Mouse (Mus musculus) lung, postnatal 0 days (tissue): ENCODE measurements around the gene Pdha1. TPM values are rescaled to one million over a fixed set of nuclear protein-coding genes. Genes with fewer than 3 reads are reported as not detected.

ENCODE experiments used
- ATAC-seq: fragments of 200-750 bp; cut with Nextera tagmentation; 2 replicates; pipeline ENCODE4 v1.8.0; 2017; ENCODE audit warnings: moderate library complexity
- DNase-seq: peaks from one replicate; pipeline ENCODE4 v3.0.0-alpha.2; 2016; ENCODE audit warnings: low spot score
- H3K27ac ChIP-seq: fragments of 300-500 bp; sonication (generic); 2 replicates; pipeline ENCODE4 v1.5.1; 2014; ENCODE audit warnings: antibody characterized with exemption, mild to moderate bottlenecking, low read length, mixed read lengths
- H3K27me3 ChIP-seq: fragments of 300-500 bp; sonication (generic); replicated peaks from 2 replicates; pipeline ENCODE4 v1.6.1; 2014; ENCODE audit warnings: low read length, mixed read lengths; ENCODE audit not compliant: insufficient read depth
- H3K36me3 ChIP-seq: fragments of 300-500 bp; sonication (generic); 2 replicates; pipeline ENCODE4 v1.6.1; 2014; ENCODE audit warnings: low read length, mixed read lengths; ENCODE audit not compliant: insufficient read depth
- H3K4me1 ChIP-seq: fragments of 300-500 bp; sonication (generic); 2 replicates; pipeline ENCODE4 v1.6.1; 2014; ENCODE audit warnings: antibody characterized with exemption, low read depth, low read length, mixed read lengths; ENCODE audit not compliant: insufficient read depth
- H3K4me2 ChIP-seq: fragments of 300-500 bp; sonication (generic); replicated peaks from 2 replicates; pipeline ENCODE4 v1.6.1; 2014; ENCODE audit warnings: low read depth, mild to moderate bottlenecking, low read length, moderate library complexity, mixed read lengths
- H3K4me3 ChIP-seq: fragments of 300-500 bp; sonication (generic); 2 replicates; pipeline ENCODE4 v1.5.1; 2014; ENCODE audit warnings: low read depth, low read length
- H3K9ac ChIP-seq: fragments of 300-500 bp; sonication (generic); replicated peaks from 2 replicates; pipeline ENCODE4 v1.6.1; 2014; ENCODE audit warnings: low read depth, mild to moderate bottlenecking
- H3K9me3 ChIP-seq: fragments of 300-500 bp; sonication (generic); 2 replicates; pipeline ENCODE4 v1.6.1; 2016; ENCODE audit warnings: low read length, mixed read lengths
- CTCF ChIP-seq: IDR thresholded peaks from 2 replicates; pipeline ENCODE4 v1.5.1; 2016; ENCODE audit warnings: antibody characterized with exemption, mild to moderate bottlenecking
- EP300 ChIP-seq: IDR thresholded peaks from 2 replicates; pipeline ENCODE4 v1.6.1; 2016; ENCODE audit warnings: antibody characterized with exemption, mild to moderate bottlenecking, control low read depth
- WGBS: fragments of 180-500 bp; shearing (Covaris S2); extraction: QIAGEN DNeasy Blood & Tissue Kit; methylation state at CpG from one replicate; pipeline ENCODE4 v1.1.7; 2014; 5-methylcytosine and 5-hydroxymethylcytosine counted together
- polyA plus RNA-seq: library from polyadenylated mRNA; unstranded; fragments of >200 nt; fragmentation: Nextera tagmentation; extraction: Ambion mirVana; gene quantifications from 2 replicates; pipeline ENCODE4 v1.2.1, GENCODE M21; 2015

Pdha1 gene
- polyA plus RNA-seq: 96.0 and 103 TPM in 2 replicates

GRCm38 (mm10) chrX:160137861-160138717 is at the start of gene Pdha1:
TSS of gene Pdha1 (minus strand) at chrX:160138413.
- peak within 1 kb of the TSS; percentile 60 for H3K4me3 ChIP-seq
- H3K4me2 ChIP-seq: peak within 1 kb of the TSS; percentile 56
- H3K9ac ChIP-seq: peak within 1 kb of the TSS; percentile 62
- no peaks in the 10 kb centered on the region for H3K36me3 ChIP-seq
- WGBS: 11% methylated on average over 41 of the region's 67 CpGs
- peak; percentile 96 for ATAC-seq
- H3K4me1 ChIP-seq: peaks cover 2% of the 10 kb centered on the region; the same call in 1 of the 2 replicates
- TF ChIP-seq CTCF: no peak; the same call in 1 of the 2 replicates
- TF ChIP-seq EP300: no peak; the same call in 1 of the 2 replicates
- peak within 1 kb of the TSS; percentile 95 for H3K27ac ChIP-seq
- no peaks in the 10 kb centered on the region for H3K27me3 ChIP-seq
- DNase-seq: peak; percentile 95
- H3K9me3 ChIP-seq: no peaks in the 10 kb centered on the region

DNA sequence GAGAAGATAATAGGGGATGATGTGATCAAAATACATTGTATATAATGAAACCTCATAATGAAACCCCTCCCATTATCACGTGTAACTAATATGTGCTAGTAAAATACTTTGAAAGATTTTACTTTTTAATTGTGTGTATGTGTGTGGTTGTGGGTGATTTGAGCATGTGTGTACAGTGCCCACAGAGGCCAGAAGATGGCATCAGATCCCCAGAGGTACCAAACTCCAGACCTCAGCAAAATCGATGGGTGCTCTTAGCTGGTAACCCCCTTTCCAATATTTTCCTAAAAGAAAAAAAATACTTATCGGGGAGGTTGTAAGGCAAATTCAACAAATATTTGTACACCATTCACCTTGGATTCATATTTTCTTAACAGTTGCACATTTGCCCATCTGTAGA is 40.8 kb upstream of the Pdha1 start:
- no peak overlapping the region for H3K9ac ChIP-seq
- no peak overlapping the region for H3K27ac ChIP-seq
- H3K36me3 ChIP-seq: no peaks in the 10 kb centered on the region
- H3K4me2 ChIP-seq: no peak overlapping the region
- no peak for DNase-seq
- H3K27me3 ChIP-seq: no peaks in the 10 kb centered on the region
- no peak overlapping the region for H3K4me3 ChIP-seq
- ATAC-seq: no peak
- no peaks in the 10 kb centered on the region for H3K9me3 ChIP-seq
- H3K4me1 ChIP-seq: no peaks in the 10 kb centered on the region
- WGBS: 52% methylated on average over 3 of the region's 3 CpGs
- TF ChIP-seq CTCF (no peak; the same call in 1 of the 2 replicates), EP300 (no peak)

DNA sequence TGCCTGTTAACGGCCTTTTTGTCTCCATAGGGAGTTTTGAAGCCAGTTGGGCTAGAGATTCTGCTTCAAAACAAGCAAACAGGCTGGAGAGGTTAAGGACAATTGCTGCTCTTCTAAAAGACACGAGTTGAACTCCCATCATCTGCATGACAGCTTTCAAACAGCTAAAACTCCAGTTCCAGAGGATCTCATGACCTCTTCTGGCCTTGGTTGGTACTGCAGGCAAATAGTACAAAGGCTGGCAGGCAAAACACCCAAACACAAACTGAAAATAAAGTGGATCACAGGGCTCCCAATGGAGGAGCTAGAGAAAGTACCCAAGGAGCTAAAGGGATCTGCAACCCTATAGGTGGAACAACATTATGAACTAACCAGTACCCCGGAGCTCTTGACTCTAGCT is 31.9 kb upstream of the Pdha1 start:
- WGBS: 11% methylated on average over 2 of the region's 3 CpGs

DNA sequence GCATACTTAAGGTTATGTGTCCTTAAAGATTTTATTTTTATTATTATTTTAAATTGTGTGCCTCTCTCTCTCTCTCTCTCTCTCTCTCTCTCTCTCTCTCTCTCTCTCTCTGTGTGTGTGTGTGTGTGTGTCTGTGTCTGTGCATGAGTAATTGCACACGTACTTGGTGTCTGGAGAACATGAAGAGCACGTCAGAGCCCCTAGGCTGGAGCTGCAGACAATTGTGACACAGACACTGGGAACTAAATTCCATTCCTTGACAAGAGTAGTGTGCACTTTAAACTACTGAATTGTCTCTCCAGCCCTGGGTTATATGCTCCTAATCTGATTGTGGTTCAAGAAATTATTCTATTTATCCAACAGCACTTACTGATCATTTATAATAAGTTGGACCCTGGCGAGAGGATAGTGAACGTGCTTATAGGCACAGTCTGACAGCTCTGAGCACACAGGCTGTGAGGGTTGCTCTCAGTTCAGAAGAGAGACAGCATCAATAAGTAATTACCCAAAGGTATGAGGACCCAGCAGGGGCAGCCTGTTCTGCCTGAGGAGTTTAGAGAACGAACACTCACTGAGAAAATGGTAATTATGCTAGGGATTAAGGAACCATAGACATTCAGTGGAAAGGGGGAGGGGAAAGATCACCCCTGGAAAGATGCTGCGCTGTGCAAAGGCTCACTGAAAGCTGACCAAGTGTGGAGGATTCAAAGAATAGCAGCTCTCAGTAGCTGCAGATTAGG is 28.2 kb upstream of the Pdha1 start:
- DNase-seq (no peak), ATAC-seq (no peak)
- Histone ChIP-seq H3K36me3 (no peaks in the 10 kb centered on the region), H3K4me1 (no peaks in the 10 kb centered on the region), H3K9me3 (no peaks in the 10 kb centered on the region), H3K4me2 (no peak overlapping the region), H3K9ac (no peak overlapping the region), H3K27ac (no peak overlapping the region), H3K4me3 (no peak overlapping the region), H3K27me3 (no peaks in the 10 kb centered on the region)
- no peak for TF ChIP-seq CTCF
- no peak for TF ChIP-seq EP300
- 53% methylated on average over 6 of the region's 6 CpGs for WGBS

More for the DNA sequence above, 31.9 kb upstream of the Pdha1 start:
- no peak for TF ChIP-seq EP300
- TF ChIP-seq CTCF: peak; percentile 77
- Histone ChIP-seq H3K4me3 (no peak overlapping the region), H3K9ac (no peak overlapping the region), H3K4me1 (no peaks in the 10 kb centered on the region), H3K9me3 (no peaks in the 10 kb centered on the region), H3K27me3 (no peaks in the 10 kb centered on the region), H3K4me2 (no peak overlapping the region), H3K36me3 (no peaks in the 10 kb centered on the region), H3K27ac (no peak overlapping the region)
- DNase-seq (peak; percentile 46), ATAC-seq (no peak)

DNA sequence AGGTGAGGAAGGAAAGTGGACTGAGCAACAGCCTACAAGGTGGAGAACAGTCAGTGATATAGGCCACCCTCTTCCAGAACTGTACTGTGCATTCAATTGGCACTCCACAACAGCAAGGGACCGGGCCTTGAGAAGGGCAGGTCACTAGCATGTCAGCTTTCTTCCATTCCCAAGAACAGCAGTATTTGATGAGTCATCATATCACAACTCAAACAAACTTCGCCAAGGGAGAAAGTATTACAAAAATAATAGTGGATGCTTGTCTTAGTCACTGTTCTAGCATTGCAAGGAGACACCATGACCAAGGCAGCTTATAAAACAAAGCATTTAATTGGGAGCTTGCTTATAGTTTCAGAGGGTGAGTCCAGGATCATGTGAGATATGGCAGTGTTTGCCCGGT is 26.0 kb upstream of the Pdha1 start:
- Histone ChIP-seq H3K4me2 (no peak overlapping the region), H3K27ac (no peak overlapping the region), H3K27me3 (no peaks in the 10 kb centered on the region), H3K9me3 (no peaks in the 10 kb centered on the region), H3K36me3 (no peaks in the 10 kb centered on the region), H3K4me3 (no peak overlapping the region), H3K4me1 (no peaks in the 10 kb centered on the region), H3K9ac (no peak overlapping the region)
- TF ChIP-seq EP300 (no peak), CTCF (no peak)
- WGBS: 84% methylated on average over 3 of the region's 3 CpGs
- DNase-seq (no peak), ATAC-seq (no peak)

GRCm38 (mm10) chrX:160153147-160153815 is 15.1 kb upstream of the Pdha1 start:
- Histone ChIP-seq H3K4me1 (no peaks in the 10 kb centered on the region), H3K9ac (no peak overlapping the region), H3K27me3 (no peaks in the 10 kb centered on the region), H3K4me3 (no peak overlapping the region), H3K36me3 (no peaks in the 10 kb centered on the region), H3K9me3 (no peaks in the 10 kb centered on the region), H3K4me2 (no peak overlapping the region), H3K27ac (no peak overlapping the region)
- no peak for ATAC-seq
- 47% methylated on average over 4 of the region's 4 CpGs for WGBS
- TF ChIP-seq EP300: no peak
- peak; percentile 61 for TF ChIP-seq CTCF
- DNase-seq: peak; percentile 30
